Comparison of ENCODE assay signal across 8 mouse cellular contexts in the genomic region with DNA sequence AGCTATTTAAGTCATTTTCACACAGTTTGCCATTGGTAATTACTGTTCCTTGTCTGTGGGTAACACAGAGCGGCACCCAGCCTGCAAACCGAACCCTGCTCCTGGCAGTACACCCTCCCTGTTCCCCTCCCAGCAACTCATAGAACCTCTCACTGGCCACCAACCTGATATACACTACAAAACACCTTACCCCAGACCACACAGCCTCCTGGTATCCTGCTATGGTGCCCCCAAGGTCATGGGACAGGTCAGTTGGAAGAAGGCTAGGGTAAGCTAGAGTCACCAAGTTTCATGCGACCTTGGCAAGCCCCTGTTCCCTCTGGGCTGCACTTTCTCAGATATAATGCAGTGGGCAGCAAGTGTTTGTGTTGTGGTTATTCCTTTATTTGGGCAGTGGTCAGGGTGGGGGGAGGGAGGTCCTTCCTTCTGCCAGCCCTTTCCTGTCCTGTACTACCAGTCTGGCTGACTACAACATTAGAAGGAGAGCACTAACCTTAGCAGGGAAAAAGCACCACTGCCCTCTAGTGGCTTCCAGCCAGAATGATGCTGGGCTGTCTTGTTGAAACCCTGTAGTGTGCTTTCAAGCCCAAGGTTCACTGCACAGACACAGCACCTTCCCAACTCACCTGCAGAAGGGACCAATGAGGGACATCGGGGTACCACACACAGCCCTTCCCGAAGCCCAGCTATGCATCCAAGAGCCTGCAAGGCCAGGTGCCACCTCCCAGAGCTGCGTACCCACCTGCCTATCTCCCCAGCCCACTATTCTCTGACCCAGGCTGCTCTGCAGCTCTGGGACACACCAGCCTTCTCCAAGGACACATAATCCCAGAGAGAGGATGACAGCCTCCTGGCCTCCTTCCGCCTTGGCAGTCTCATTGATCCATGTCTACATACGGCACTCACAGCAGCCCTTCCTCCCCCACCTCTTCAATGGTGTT. TPM values are rescaled to one million over a fixed set of nuclear protein-coding genes. Genes with fewer than 3 reads are reported as not detected.
DNase-seq lines count a peak whose midpoint lies in the region; ATAC-seq and TF ChIP-seq lines count a peak whose summit lies in the region.

No protein-coding gene starts in this region.

- H3K4me2 ChIP-seq in forebrain, embryonic 13.5 days = no peak overlapping the region
- no peak overlapping the region for H3K4me2 ChIP-seq in lung, embryonic 16.5 days (ENCODE audit: low read depth, low read length)

- no peak overlapping the region for H3K4me3 ChIP-seq in G1E (ENCODE audit: low read depth, low read length)
- no peak overlapping the region for H3K4me3 ChIP-seq in forebrain, embryonic 13.5 days
- H3K4me3 ChIP-seq in lung, embryonic 16.5 days (ENCODE audit: low read length) = no peak overlapping the region

- no peaks in the 10 kb centered on the region for H3K4me1 ChIP-seq in G1E (ENCODE audit: insufficient read depth, low read depth, low read length)
- no peaks in the 10 kb centered on the region for H3K4me1 ChIP-seq in forebrain, embryonic 13.5 days
- no peaks in the 10 kb centered on the region for H3K4me1 ChIP-seq in lung, embryonic 16.5 days (replicated peaks; ENCODE audit: control insufficient read depth, insufficient read depth, low read length)

- TF ChIP-seq CTCF in G1E (IDR thresholded peaks at IDR 0.05; ENCODE audit: low read depth, low read length) = peak; percentile 32; the same call in 1 of the 2 replicates

- H3K9ac ChIP-seq in forebrain, embryonic 13.5 days = no peak overlapping the region
- H3K9ac ChIP-seq in lung, embryonic 16.5 days (ENCODE audit: low read length) = no peak overlapping the region

- no peaks in the 10 kb centered on the region for H3K27me3 ChIP-seq in G1E (ENCODE audit: insufficient read depth, low read length)
- H3K27me3 ChIP-seq in forebrain, embryonic 13.5 days = peaks cover 12% of the 10 kb centered on the region; the same call in 1 of the 2 replicates
- no peaks in the 10 kb centered on the region for H3K27me3 ChIP-seq in lung, embryonic 16.5 days (ENCODE audit: control insufficient read depth, insufficient read depth, low read depth, low read length)

- H3K36me3 ChIP-seq in G1E (replicated peaks) = no peaks in the 10 kb centered on the region
- no peaks in the 10 kb centered on the region for H3K36me3 ChIP-seq in forebrain, embryonic 13.5 days (ENCODE audit: poor library complexity, severe bottlenecking)
- H3K36me3 ChIP-seq in lung, embryonic 16.5 days (ENCODE audit: control insufficient read depth, insufficient read depth, low read length) = no peaks in the 10 kb centered on the region

- peaks cover 16% of the 10 kb centered on the region for H3K9me3 ChIP-seq in G1E (replicated peaks)
- H3K9me3 ChIP-seq in forebrain, embryonic 13.5 days (replicated peaks) = no peaks in the 10 kb centered on the region
- H3K9me3 ChIP-seq in lung, embryonic 16.5 days (ENCODE audit: control insufficient read depth, low read length) = no peaks in the 10 kb centered on the region

- no peak for DNase-seq in G1E (ENCODE audit: low spot score)
- peak; percentile 81 for DNase-seq in heart, postnatal 4 days
- peak; percentile 79 for DNase-seq in layer of hippocampus, adult 11-12 months (ENCODE audit: low spot score)
- DNase-seq in right cerebral cortex, adult 18-20 months = peak; percentile 79
- DNase-seq in spleen, postnatal 36 days (ENCODE audit: low spot score in 2 of 2) = no peak

- WGBS in forebrain, embryonic 13.5 days = 65% methylated on average over 8 of the region's 8 CpGs
- 60% methylated on average over 8 of the region's 8 CpGs for WGBS in lung, embryonic 16.5 days

- ATAC-seq in G1E (ENCODE audit: extremely low read depth, insufficient number of reproducible peaks, low FRiP score, poor library complexity, severe bottlenecking) = no peak
- ATAC-seq in cerebellum, adult (ENCODE audit: insufficient number of reproducible peaks, low FRiP score, low TSS enrichment) = peak; percentile 78
- ATAC-seq in forebrain, embryonic 13.5 days = peak; percentile 87
- ATAC-seq in lung, embryonic 16.5 days (ENCODE audit: low read depth) = 0 out of 2 replicates have a peak, but pooled peaks have one; percentile 52

- no peak overlapping the region for H3K27ac ChIP-seq in forebrain, embryonic 13.5 days
- no peak overlapping the region for H3K27ac ChIP-seq in lung, embryonic 16.5 days (ENCODE audit: low read length)

RNA-seq across cellular contexts. Expression of gene Cytl1, which starts 17.0 kb away (rescaled TPM):
- not detected in 2 replicates for total RNA-seq in G1E (2014; fragmentation: Nextera tagmentation)
- total RNA-seq in G1E (2017) = not detected in 2 replicates
- not detected in 2 replicates for polyA plus RNA-seq in G1E (2012)
- polyA plus RNA-seq in forebrain, embryonic 13.5 days (2015; fragmentation: Nextera tagmentation; extraction: Ambion mirVana) = not detected in 2 replicates
- 1 to 10 TPM; 9.4 to 9.5 TPM for total RNA-seq in heart, postnatal 4 days (2021)
- polyA plus RNA-seq in lung, embryonic 16.5 days (2015; fragmentation: Nextera tagmentation; extraction: Ambion mirVana) = 37.7 and 39.2 TPM in 2 replicates

RNA-seq across cellular contexts. Expression of gene Stk32b, which starts 35.3 kb away (rescaled TPM):
- total RNA-seq in G1E (2014; fragmentation: Nextera tagmentation) = not detected in 2 replicates
- total RNA-seq in G1E (2017) = 0.05 TPM in 1 of 2 replicates, not detected in the other
- not detected in 2 replicates for polyA plus RNA-seq in G1E (2012)
- 7.7 and 9.8 TPM in 2 replicates for polyA plus RNA-seq in forebrain, embryonic 13.5 days (2015; fragmentation: Nextera tagmentation; extraction: Ambion mirVana)
- total RNA-seq in heart, postnatal 4 days (2021) = under 1 TPM; 0.21 to 0.41 TPM
- polyA plus RNA-seq in lung, embryonic 16.5 days (2015; fragmentation: Nextera tagmentation; extraction: Ambion mirVana) = 0.50 and 0.91 TPM in 2 replicates

Comparison
In these comparisons a context has a peak if more than half of its experiments do, and no peak if none do; other contexts are left out.
1. DNase-seq: peak in heart, postnatal 4 days (single experiment), layer of hippocampus, adult 11-12 months (single experiment) and right cerebral cortex, adult 18-20 months (single experiment); none in G1E (single experiment) and spleen, postnatal 36 days (0 of 2).
2. RNA of gene Cytl1, which starts 17.0 kb away (polyA plus RNA-seq): 37.7 to 39.2 TPM in lung, embryonic 16.5 days; not detected in forebrain, embryonic 13.5 days and not detected in G1E; every median in the first group is over 10 times any median in the second.